Mouse (Mus musculus) spleen, embryonic (tissue): Measurements from ENCODE around the gene Rbm4b.

Source experiments
- CTCF ChIA-PET: fragments of 350-600 bp; sonication (Branson Sonifier 250); formaldehyde crosslinking; loops from one replicate; lab custom pipeline; 2022; lab: Charles Lee

The Rbm4b gene

GRCm38 (mm10) chr19:4756193-4756911 is at the start of gene Rbm4b:
TSS of gene Rbm4b (plus strand) at chr19:4756497.
- CTCF ChIA-PET: no interaction called here

- CTCF ChIA-PET: no interaction called here
Observed at GRCm38 (mm10) chr19:4708765-4709164, 47.5 kb upstream of the Rbm4b start.

GRCm38 (mm10) chr19:4711098-4711600 is 45.1 kb upstream of the Rbm4b start, which contains the start of gene Sptbn2:
TSS of gene Sptbn2 (plus strand) at chr19:4711167.
- CTCF ChIA-PET: no interaction called here

GRCm38 (mm10) chr19:4711601-4712155 is 44.6 kb upstream of the Rbm4b start:
- CTCF ChIA-PET: no interaction called here

- CTCF ChIA-PET: no interaction called here
Observed at GRCm38 (mm10) chr19:4712156-4712780, 44.0 kb upstream of the Rbm4b start.

- CTCF ChIA-PET: no interaction called here
Observed at GRCm38 (mm10) chr19:4712781-4713526, 43.3 kb upstream of the Rbm4b start.

GRCm38 (mm10) chr19:4713886-4714285 is 42.4 kb upstream of the Rbm4b start:
- CTCF ChIA-PET: no interaction called here

- CTCF ChIA-PET: no interaction called here
Observed at GRCm38 (mm10) chr19:4716756-4717155, 39.5 kb upstream of the Rbm4b start.

- CTCF ChIA-PET: no interaction called here
Observed at GRCm38 (mm10) chr19:4717281-4717680, 39.0 kb upstream of the Rbm4b start.

- CTCF ChIA-PET: no interaction called here
Observed at GRCm38 (mm10) chr19:4718716-4719115, 37.6 kb upstream of the Rbm4b start.

GRCm38 (mm10) chr19:4719351-4719764 is 36.9 kb upstream of the Rbm4b start:
- CTCF ChIA-PET: no interaction called here

GRCm38 (mm10) chr19:4720112-4720511 is 36.2 kb upstream of the Rbm4b start:
- CTCF ChIA-PET: no interaction called here

- CTCF ChIA-PET: no interaction called here
Observed at GRCm38 (mm10) chr19:4720671-4721244, 35.5 kb upstream of the Rbm4b start.

GRCm38 (mm10) chr19:4729186-4729585 is 27.1 kb upstream of the Rbm4b start:
- CTCF ChIA-PET: no interaction called here

- CTCF ChIA-PET: no interaction called here
Observed at GRCm38 (mm10) chr19:4733052-4733451, 23.2 kb upstream of the Rbm4b start.

GRCm38 (mm10) chr19:4737866-4738265 is 18.4 kb upstream of the Rbm4b start:
- CTCF ChIA-PET: no interaction called here

- CTCF ChIA-PET: no interaction called here
Observed at GRCm38 (mm10) chr19:4739053-4739452, 17.2 kb upstream of the Rbm4b start.

GRCm38 (mm10) chr19:4739762-4740161 is 16.5 kb upstream of the Rbm4b start:
- CTCF ChIA-PET: no interaction called here

- CTCF ChIA-PET: no interaction called here
Observed at GRCm38 (mm10) chr19:4741482-4741881, 14.8 kb upstream of the Rbm4b start.

GRCm38 (mm10) chr19:4742229-4742628 is 14.1 kb upstream of the Rbm4b start:
- CTCF ChIA-PET: no interaction called here

GRCm38 (mm10) chr19:4743524-4743923 is 12.8 kb upstream of the Rbm4b start:
- CTCF ChIA-PET: interaction anchor here (0.7 kb wide), 1 partner anchor 9 kb away, joined by 4 read pairs; no protein-coding TSS in a partner anchor
